Mouse (Mus musculus): ENCODE data around the gene Acoxl. TPM values are rescaled to one million over a fixed set of nuclear protein-coding genes. Genes with fewer than 3 reads are reported as not detected.

Gene Acoxl
- polyA plus RNA-seq, 1 experiment from 2014 or later = 0.28 TPM

GRCm38 (mm10) chr2:128133865-128134264 lies 295.2 kb downstream of the Acoxl start:
- Histone ChIP-seq H3K27me3 (no peaks in the 10 kb centered on the region), H3K4me3 (no peak overlapping the region), H3K27ac (no peak overlapping the region), H3K4me1 (replicated peaks) (peaks cover 52% of the 10 kb centered on the region), H3K9me3 (replicated peaks) (no peaks in the 10 kb centered on the region), H3K36me3 (peaks cover 39% of the 10 kb centered on the region), H3K4me2 (no peak overlapping the region), H3K9ac (no peak overlapping the region)
- no peak for ATAC-seq (replicated peaks; ENCODE audit: insufficient number of reproducible peaks, insufficient read depth, low FRiP score, low read depth)

DNA sequence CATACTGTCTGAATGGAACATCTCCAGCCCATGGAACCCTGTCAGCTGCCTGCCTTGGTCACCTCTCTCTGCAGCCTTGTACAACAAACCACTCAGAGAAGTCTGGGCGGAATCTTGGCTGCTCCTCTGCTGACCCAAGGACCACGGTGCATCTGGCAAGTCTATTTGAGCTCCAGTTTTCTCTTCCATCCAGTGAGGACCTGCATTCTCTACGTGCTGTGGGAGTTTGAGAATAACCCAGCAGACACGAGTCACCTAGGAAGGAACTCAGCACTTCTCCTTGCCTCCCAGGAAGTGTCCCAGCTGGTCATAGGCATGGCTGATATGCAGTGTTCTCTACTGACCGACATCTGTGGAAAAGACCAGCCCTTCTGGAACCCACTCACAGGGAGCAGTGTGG lies 295.8 kb downstream of the Acoxl start:
- Histone ChIP-seq H3K4me1 (replicated peaks) (peaks cover 53% of the 10 kb centered on the region), H3K27ac (no peak overlapping the region), H3K9me3 (replicated peaks) (no peaks in the 10 kb centered on the region), H3K27me3 (no peaks in the 10 kb centered on the region), H3K4me3 (no peak overlapping the region), H3K9ac (no peak overlapping the region), H3K4me2 (no peak overlapping the region), H3K36me3 (peaks cover 39% of the 10 kb centered on the region)
- ATAC-seq (replicated peaks; ENCODE audit: insufficient number of reproducible peaks, insufficient read depth, low FRiP score, low read depth) = no peak
- 55% methylated on average over 5 of the region's 5 CpGs for WGBS

- Histone ChIP-seq H3K4me2 (no peak overlapping the region), H3K27ac (no peak overlapping the region), H3K4me3 (no peak overlapping the region), H3K36me3 (peaks cover 39% of the 10 kb centered on the region), H3K27me3 (no peaks in the 10 kb centered on the region), H3K9me3 (replicated peaks) (no peaks in the 10 kb centered on the region), H3K9ac (no peak overlapping the region), H3K4me1 (replicated peaks) (peaks cover 57% of the 10 kb centered on the region)
- ATAC-seq (replicated peaks; ENCODE audit: insufficient number of reproducible peaks, insufficient read depth, low FRiP score, low read depth) = no peak
- 74% methylated on average over 8 of the region's 8 CpGs for WGBS
Observed at GRCm38 (mm10) chr2:128134948-128135347, 296.3 kb downstream of the Acoxl start.

DNA sequence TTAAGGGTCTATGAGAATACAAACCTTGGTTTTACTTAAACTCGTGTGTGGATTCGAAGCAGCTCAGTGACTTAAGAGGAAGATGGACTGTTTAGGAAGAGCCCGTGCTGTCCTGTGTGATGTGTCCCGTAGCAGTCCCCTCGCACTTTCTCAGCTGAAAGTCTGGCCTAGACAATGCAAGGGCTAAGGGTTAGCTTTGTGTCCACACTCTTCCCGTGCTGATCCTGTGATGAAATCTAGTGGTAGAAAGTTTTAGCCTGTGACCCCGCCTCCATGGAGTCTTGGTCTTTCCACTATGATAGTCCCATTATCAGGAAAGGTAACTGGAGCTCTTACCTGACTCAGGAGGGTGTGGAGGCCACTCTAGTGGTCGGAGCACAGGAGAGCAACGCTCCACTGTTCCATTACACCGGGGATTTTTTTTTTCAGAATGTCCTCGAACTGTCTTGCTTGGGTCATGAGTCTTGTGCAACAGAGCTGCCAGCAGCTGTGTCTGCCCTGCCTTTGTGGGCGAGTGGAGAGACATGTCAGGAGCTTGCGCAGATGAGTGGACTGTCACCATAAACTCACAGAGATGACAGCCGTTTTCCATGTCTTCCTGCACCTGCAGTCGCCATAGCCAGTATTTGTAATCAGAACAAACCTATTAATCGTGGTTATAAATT lies 298.2 kb downstream of the Acoxl start:
- Histone ChIP-seq H3K9me3 (replicated peaks) (no peaks in the 10 kb centered on the region), H3K4me2 (no peak overlapping the region), H3K4me1 (replicated peaks) (peaks cover 69% of the 10 kb centered on the region), H3K36me3 (peaks cover 28% of the 10 kb centered on the region), H3K27ac (peak overlapping the region; percentile 45), H3K9ac (no peak overlapping the region), H3K4me3 (no peak overlapping the region), H3K27me3 (no peaks in the 10 kb centered on the region)
- 72% methylated on average over 16 of the region's 16 CpGs for WGBS
- ATAC-seq (replicated peaks; ENCODE audit: insufficient number of reproducible peaks, insufficient read depth, low FRiP score, low read depth) = no peak

DNA sequence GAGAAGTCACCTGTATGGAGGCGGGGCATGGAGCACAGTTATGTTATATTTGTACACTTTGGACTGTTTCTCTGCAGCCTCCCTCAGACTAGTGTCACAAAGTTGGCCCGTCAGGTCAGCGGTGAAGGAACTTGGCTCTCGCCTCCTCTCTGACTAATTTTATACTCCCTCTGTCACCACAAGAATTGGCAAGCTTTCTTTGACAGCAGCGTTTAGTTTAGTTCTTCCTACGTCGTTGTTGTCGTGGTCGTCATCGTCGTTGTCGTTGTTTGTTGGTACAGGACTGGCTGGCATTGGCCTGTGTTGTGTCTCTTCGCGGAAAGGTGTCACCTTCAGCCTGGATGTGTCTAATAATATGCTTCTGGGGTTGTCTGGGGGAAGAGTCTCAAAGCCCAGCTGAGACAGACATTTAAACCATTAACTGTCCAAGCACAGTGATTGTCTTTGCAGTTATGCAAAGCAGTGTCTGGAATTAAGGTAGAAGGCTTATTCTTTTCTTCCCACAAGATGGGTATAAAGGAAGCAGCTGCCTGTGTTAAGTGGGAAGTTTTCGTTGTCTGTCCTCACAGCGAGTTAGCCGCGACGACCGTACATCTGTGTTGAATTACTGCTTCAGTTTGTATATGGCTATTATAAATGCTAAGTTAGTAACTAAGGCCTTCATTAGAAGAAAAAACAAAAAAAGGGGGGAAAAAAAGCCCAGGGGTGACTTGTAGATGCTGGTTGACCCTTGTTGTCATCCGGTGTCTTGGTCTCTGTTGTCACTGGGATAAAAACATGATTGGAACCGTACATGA lies 299.0 kb downstream of the Acoxl start:
- H3K27me3 ChIP-seq = no peaks in the 10 kb centered on the region
- no peaks in the 10 kb centered on the region for H3K9me3 ChIP-seq (replicated peaks)
- WGBS = 53% methylated on average over 22 of the region's 22 CpGs
- peak overlapping the region; percentile 45 for H3K27ac ChIP-seq
- peak; percentile 38; the same call in 1 of the 2 replicates for ATAC-seq (replicated peaks; ENCODE audit: insufficient number of reproducible peaks, insufficient read depth, low FRiP score, low read depth)
- H3K4me2 ChIP-seq = peak overlapping the region; percentile 14; the same call in 1 of the 2 replicates
- H3K36me3 ChIP-seq = peaks cover 22% of the 10 kb centered on the region
- peaks cover 69% of the 10 kb centered on the region for H3K4me1 ChIP-seq (replicated peaks)
- no peak overlapping the region for H3K9ac ChIP-seq
- H3K4me3 ChIP-seq = no peak overlapping the region

DNA sequence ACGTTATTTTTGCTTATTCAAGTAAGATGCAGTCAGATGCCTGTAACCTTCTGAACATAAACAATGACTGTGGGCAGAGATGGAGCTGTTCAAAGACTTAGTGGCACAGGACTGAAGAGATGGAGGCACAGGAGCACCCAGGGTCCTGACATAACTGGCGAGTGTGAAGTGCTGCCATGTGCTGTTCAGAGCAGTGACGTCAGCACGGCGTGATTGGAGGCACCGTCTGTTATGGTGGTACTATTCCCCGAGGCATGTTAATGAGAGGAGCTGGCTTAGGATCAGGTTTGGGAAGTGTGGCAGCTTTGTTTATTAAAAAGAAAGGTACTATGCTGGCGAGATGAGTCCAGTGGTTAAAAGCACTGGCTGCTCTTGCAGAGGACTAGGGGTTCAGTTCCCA lies 300.2 kb downstream of the Acoxl start:
- H3K27ac ChIP-seq = no peak overlapping the region
- no peaks in the 10 kb centered on the region for H3K9me3 ChIP-seq (replicated peaks)
- WGBS = 74% methylated on average over 8 of the region's 8 CpGs
- no peak for ATAC-seq (replicated peaks; ENCODE audit: insufficient number of reproducible peaks, insufficient read depth, low FRiP score, low read depth)
- H3K27me3 ChIP-seq = no peaks in the 10 kb centered on the region
- no peak overlapping the region for H3K4me3 ChIP-seq
- no peak overlapping the region for H3K9ac ChIP-seq
- no peak overlapping the region for H3K4me2 ChIP-seq
- H3K4me1 ChIP-seq (replicated peaks) = peaks cover 71% of the 10 kb centered on the region
- H3K36me3 ChIP-seq = peaks cover 15% of the 10 kb centered on the region

DNA sequence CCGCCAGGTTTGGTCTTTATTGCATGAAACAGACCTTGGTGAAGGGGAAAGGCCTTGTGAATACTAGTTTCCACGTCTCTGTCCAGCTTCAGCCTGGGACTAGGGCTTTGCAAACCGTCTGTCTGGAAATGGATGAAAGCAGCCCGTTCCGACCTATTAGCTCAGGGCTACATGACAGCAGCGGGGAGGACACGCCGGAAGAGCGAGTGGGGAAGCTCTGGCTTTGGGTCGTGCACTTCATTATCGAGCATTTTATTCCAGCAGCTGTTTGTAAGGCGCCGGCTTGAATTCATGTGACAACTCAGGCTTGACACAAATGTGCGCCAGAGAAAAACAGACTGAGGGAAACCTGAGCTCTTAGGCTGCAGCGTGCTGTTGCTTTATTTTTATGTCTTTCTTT lies 301.1 kb downstream of the Acoxl start:
- Histone ChIP-seq H3K9me3 (replicated peaks) (no peaks in the 10 kb centered on the region), H3K36me3 (peaks cover 11% of the 10 kb centered on the region), H3K4me3 (no peak overlapping the region), H3K27ac (peak overlapping the region; percentile 41), H3K27me3 (no peaks in the 10 kb centered on the region), H3K4me1 (replicated peaks) (peaks cover 72% of the 10 kb centered on the region), H3K9ac (0 out of 2 replicates have a peak overlapping the region, but pooled peaks have one; percentile 1), H3K4me2 (no peak overlapping the region)
- WGBS = 52% methylated on average over 15 of the region's 15 CpGs
- ATAC-seq (replicated peaks; ENCODE audit: insufficient number of reproducible peaks, insufficient read depth, low FRiP score, low read depth) = no peak

GRCm38 (mm10) chr2:128140183-128140582 lies 301.5 kb downstream of the Acoxl start:
- Histone ChIP-seq H3K4me1 (replicated peaks) (peaks cover 68% of the 10 kb centered on the region), H3K4me2 (no peak overlapping the region), H3K9me3 (replicated peaks) (no peaks in the 10 kb centered on the region), H3K4me3 (no peak overlapping the region), H3K27ac (peak overlapping the region; percentile 41; the same call in 1 of the 2 replicates), H3K27me3 (no peaks in the 10 kb centered on the region), H3K9ac (no peak overlapping the region), H3K36me3 (peaks cover 7% of the 10 kb centered on the region)
- WGBS = 75% methylated on average over 3 of the region's 3 CpGs
- ATAC-seq (replicated peaks; ENCODE audit: insufficient number of reproducible peaks, insufficient read depth, low FRiP score, low read depth) = no peak

GRCm38 (mm10) chr2:128143992-128144391 lies 305.3 kb downstream of the Acoxl start:
- H3K9me3 ChIP-seq (replicated peaks) = no peaks in the 10 kb centered on the region
- peaks cover 48% of the 10 kb centered on the region for H3K4me1 ChIP-seq (replicated peaks)
- ATAC-seq (replicated peaks; ENCODE audit: insufficient number of reproducible peaks, insufficient read depth, low FRiP score, low read depth) = no peak
- H3K9ac ChIP-seq = no peak overlapping the region
- H3K36me3 ChIP-seq = peaks cover 15% of the 10 kb centered on the region; the same call in 1 of the 2 replicates
- H3K27ac ChIP-seq = no peak overlapping the region
- no peak overlapping the region for H3K4me3 ChIP-seq
- no peak overlapping the region for H3K4me2 ChIP-seq
- no peaks in the 10 kb centered on the region for H3K27me3 ChIP-seq

DNA sequence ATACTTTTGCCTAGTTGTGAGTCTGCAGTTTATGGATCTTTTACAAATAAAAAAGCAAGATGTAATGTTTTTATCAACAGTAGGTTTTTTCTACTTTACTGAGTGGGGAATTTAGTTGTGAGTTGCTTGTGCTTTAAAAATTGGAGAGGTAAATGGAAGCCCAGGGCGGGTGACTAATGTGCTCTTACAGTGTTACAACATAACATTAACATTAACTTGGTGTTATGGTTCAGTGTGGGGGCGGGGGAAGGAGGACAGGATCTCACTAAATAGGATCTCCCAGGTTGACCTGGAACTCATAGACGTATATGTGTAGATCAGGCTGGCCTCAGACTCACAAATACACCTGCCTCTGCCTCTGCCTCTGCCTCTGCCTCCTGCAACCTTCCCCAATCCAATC lies 306.8 kb downstream of the Acoxl start:
- Histone ChIP-seq H3K36me3 (peaks cover 23% of the 10 kb centered on the region; the same call in 1 of the 2 replicates), H3K9ac (no peak overlapping the region), H3K9me3 (replicated peaks) (no peaks in the 10 kb centered on the region), H3K27me3 (no peaks in the 10 kb centered on the region), H3K27ac (no peak overlapping the region), H3K4me2 (no peak overlapping the region), H3K4me1 (replicated peaks) (peaks cover 36% of the 10 kb centered on the region), H3K4me3 (no peak overlapping the region)
- ATAC-seq (replicated peaks; ENCODE audit: insufficient number of reproducible peaks, insufficient read depth, low FRiP score, low read depth) = no peak
- 79% methylated on average over 3 of the region's 3 CpGs for WGBS

DNA sequence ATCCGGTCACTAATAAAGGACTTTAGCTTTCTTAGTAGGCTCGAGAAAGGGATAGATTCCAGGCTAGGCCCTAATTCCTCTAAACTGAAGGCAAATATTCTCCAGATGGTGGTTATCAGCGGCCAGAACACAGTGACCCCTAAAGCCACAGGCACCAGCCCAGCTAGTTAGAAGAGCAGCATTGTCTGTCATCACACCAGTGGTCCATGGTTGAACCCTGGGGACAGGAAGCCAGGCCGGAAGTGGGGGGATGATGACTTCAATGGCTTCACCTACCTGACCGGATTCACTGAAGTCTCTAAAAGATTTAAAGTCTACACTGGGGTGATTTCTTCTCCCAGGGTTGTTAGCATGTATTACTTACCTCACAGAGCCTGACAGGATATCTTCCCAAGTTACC lies 310.9 kb downstream of the Acoxl start:
- Histone ChIP-seq H3K36me3 (peaks cover 30% of the 10 kb centered on the region; the same call in 1 of the 2 replicates), H3K27ac (no peak overlapping the region)

More for the DNA sequence above, 310.9 kb downstream of the Acoxl start:
- Histone ChIP-seq H3K27me3 (no peaks in the 10 kb centered on the region), H3K9me3 (replicated peaks) (no peaks in the 10 kb centered on the region), H3K4me2 (no peak overlapping the region), H3K4me1 (replicated peaks) (peaks cover 38% of the 10 kb centered on the region), H3K4me3 (no peak overlapping the region), H3K9ac (no peak overlapping the region)
- no peak for ATAC-seq (replicated peaks; ENCODE audit: insufficient number of reproducible peaks, insufficient read depth, low FRiP score, low read depth)
- 73% methylated on average over 5 of the region's 5 CpGs for WGBS
